Mouse (Mus musculus) heart, adult 2 months (tissue): Measurements from ENCODE around the gene Sdhaf1. TPM values are rescaled to one million over a fixed set of nuclear protein-coding genes. Genes with fewer than 3 reads are reported as not detected.

Experiments used
- DNase-seq, 2 experiments: peaks; one replicate each; pipeline ENCODE4 v3.0.0; 2021
- H3K27ac ChIP-seq: fragments of 200-600 bp; 2 replicates; pipeline ENCODE4 v1.8.1; 2022
- H3K27me3 ChIP-seq: fragments of 200-500 bp; 2 replicates; pipeline ENCODE4 v1.6.1; 2012; ENCODE audit warnings: mild to moderate bottlenecking, low read length, inconsistent platforms, mixed read lengths; ENCODE audit not compliant: control insufficient read depth, insufficient read depth
- H3K36me3 ChIP-seq: fragments of 200-500 bp; 2 replicates; pipeline ENCODE4 v1.6.1; 2012; ENCODE audit warnings: low read length, inconsistent platforms; ENCODE audit not compliant: control insufficient read depth, insufficient read depth
- H3K4me1 ChIP-seq: fragments of 200-500 bp; 2 replicates; pipeline ENCODE4 v1.6.1; 2011; ENCODE audit warnings: low read length; ENCODE audit not compliant: control insufficient read depth, insufficient read depth
- H3K4me3 ChIP-seq: fragments of 200-600 bp; 2 replicates; pipeline ENCODE4 v1.8.1; 2022
- H3K79me2 ChIP-seq: fragments of 200-500 bp; replicated peaks from 2 replicates; pipeline ENCODE4 v1.6.1; 2012; ENCODE audit warnings: mild to moderate bottlenecking, inconsistent platforms, low read length, moderate library complexity, mixed read lengths; ENCODE audit not compliant: control insufficient read depth, insufficient read depth
- H3K9ac ChIP-seq: fragments of 200-500 bp; 2 replicates; pipeline ENCODE4 v1.6.1; 2012; ENCODE audit warnings: low read depth, mild to moderate bottlenecking, control low read depth, inconsistent platforms, low read length, mixed read lengths
- CTCF ChIP-seq: fragments of 200-600 bp; IDR thresholded peaks from 2 replicates; pipeline ENCODE4 v1.8.1; 2022; ENCODE audit warnings: antibody characterized with exemption, mild to moderate bottlenecking, moderate library complexity
- EP300 ChIP-seq: fragments of 200-500 bp; IDR thresholded peaks from 2 replicates; pipeline ENCODE4 v1.6.1; 2011; ENCODE audit warnings: low read depth, low read length, control low read depth; ENCODE audit not compliant: insufficient read depth
- POLR2A ChIP-seq: fragments of 200-500 bp; IDR thresholded peaks from 2 replicates; pipeline ENCODE4 v1.6.1; 2011; ENCODE audit warnings: mild to moderate bottlenecking, low read depth, low read length, control low read depth; ENCODE audit not compliant: insufficient read depth
- WGBS: fragments of 180-500 bp; shearing (Covaris S2); methylation state at CpG from one replicate; pipeline ENCODE4 v1.1.7; 2018; 5-methylcytosine and 5-hydroxymethylcytosine counted together
- intact Hi-C: fragments of 180-260 bp; cut with DNase I; formaldehyde crosslinking; loops from one replicate; pipeline ENCODE4 v1.15.1; 2025
- polyA plus RNA-seq: library from polyadenylated mRNA; depleted of rRNA; stranded (reverse); fragments of >200 nt; gene quantifications from 2 replicates; pipeline ENCODE4 v1.2.3, GENCODE M21; 2012
- total RNA-seq, 2 experiments: library from RNA; stranded (reverse); gene quantifications; 2 replicates each; pipeline ENCODE4 v1.2.3; 2021

The Sdhaf1 gene
- total and polyA plus RNA-seq, 3 experiments: 12.5 to 17.9 (median 12.5) TPM

DNA sequence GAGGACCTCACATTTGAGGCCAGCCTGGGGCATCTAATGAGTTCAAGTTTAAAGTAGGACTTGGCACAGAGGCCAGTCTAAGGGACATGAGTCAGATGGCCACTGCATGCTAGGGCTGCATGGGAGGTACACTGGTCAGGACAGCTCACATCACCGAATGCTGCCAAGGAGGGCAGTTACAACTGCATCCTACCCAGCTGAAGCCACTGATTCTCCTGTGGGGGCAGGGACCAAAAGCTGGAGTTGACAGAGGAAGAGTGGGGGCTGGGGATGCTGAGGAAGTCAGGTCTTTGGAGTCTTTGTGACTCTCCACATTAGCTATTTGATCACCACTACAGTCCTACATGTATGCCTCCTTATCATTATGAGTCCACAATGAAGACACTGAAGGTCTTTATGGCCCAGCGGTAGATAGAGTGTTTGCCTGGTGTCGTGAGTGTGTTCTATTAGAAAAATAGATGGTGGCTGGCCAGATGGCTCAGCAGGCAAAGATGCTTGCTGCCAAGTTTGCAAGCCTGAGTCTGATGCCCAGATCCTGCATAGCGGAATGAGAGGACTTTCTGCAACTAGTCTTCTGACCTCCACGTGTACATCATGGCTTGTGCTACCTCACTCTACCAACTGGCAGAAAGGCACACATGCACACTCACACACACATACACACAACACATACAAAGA lies 15.9 kb upstream of the Sdhaf1 start:
- WGBS: 50% methylated on average over 5 of the region's 5 CpGs
- intact Hi-C loops: no loop called here
- no peak for DNase-seq
- Histone ChIP-seq H3K27ac (no peak overlapping the region), H3K9ac (no peak overlapping the region), H3K4me3 (no peak overlapping the region), H3K79me2 (no peaks in the 10 kb centered on the region), H3K36me3 (no peaks in the 10 kb centered on the region), H3K4me1 (no peaks in the 10 kb centered on the region), H3K27me3 (no peaks in the 10 kb centered on the region)
- TF ChIP-seq EP300: no peak

GRCm38 (mm10) chr7:30336384-30336783 lies 12.7 kb upstream of the Sdhaf1 start:
- WGBS: 3% methylated on average over 9 of the region's 9 CpGs
- Histone ChIP-seq H3K27ac (no peak overlapping the region), H3K36me3 (no peaks in the 10 kb centered on the region), H3K27me3 (no peaks in the 10 kb centered on the region), H3K4me3 (no peak overlapping the region), H3K9ac (no peak overlapping the region), H3K4me1 (peaks cover 2% of the 10 kb centered on the region), H3K79me2 (no peaks in the 10 kb centered on the region)
- intact Hi-C loops: no loop called here
- TF ChIP-seq POLR2A: no peak
- peak; percentile 93 for TF ChIP-seq CTCF
- peak; percentile 66 to 74 for DNase-seq

- H3K36me3 ChIP-seq: no peaks in the 10 kb centered on the region
- no peaks in the 10 kb centered on the region for H3K27me3 ChIP-seq
- H3K79me2 ChIP-seq: no peaks in the 10 kb centered on the region
- H3K9ac ChIP-seq: no peak overlapping the region
- intact Hi-C loops: no loop called here
- H3K4me3 ChIP-seq: no peak overlapping the region
- no peak for TF ChIP-seq EP300
- no peak for TF ChIP-seq POLR2A
- TF ChIP-seq CTCF: no peak
- DNase-seq: no peak
- no peak overlapping the region for H3K27ac ChIP-seq
- 79% methylated on average over 6 of the region's 6 CpGs for WGBS
- peaks cover 2% of the 10 kb centered on the region for H3K4me1 ChIP-seq
Observed at GRCm38 (mm10) chr7:30335688-30336087, 12.0 kb upstream of the Sdhaf1 start.

GRCm38 (mm10) chr7:30334563-30334962 lies 10.9 kb upstream of the Sdhaf1 start:
- Histone ChIP-seq H3K27me3 (no peaks in the 10 kb centered on the region), H3K4me3 (no peak overlapping the region), H3K9ac (no peak overlapping the region), H3K36me3 (no peaks in the 10 kb centered on the region), H3K79me2 (no peaks in the 10 kb centered on the region), H3K4me1 (peaks cover 2% of the 10 kb centered on the region), H3K27ac (no peak overlapping the region)
- 71% methylated on average over 5 of the region's 5 CpGs for WGBS
- no peak for DNase-seq
- TF ChIP-seq CTCF (no peak), POLR2A (no peak), EP300 (no peak)
- intact Hi-C loops: no loop called here

- intact Hi-C loops: no loop called here
- H3K4me3 ChIP-seq: no peak overlapping the region
- WGBS: 2% methylated on average over 4 of the region's 4 CpGs
- no peaks in the 10 kb centered on the region for H3K27me3 ChIP-seq
- H3K79me2 ChIP-seq: no peaks in the 10 kb centered on the region
- H3K36me3 ChIP-seq: no peaks in the 10 kb centered on the region
- TF ChIP-seq CTCF (no peak), POLR2A (no peak), EP300 (no peak)
- no peak overlapping the region for H3K27ac ChIP-seq
- DNase-seq: peak; percentile 68 to 72
- peaks cover 2% of the 10 kb centered on the region for H3K4me1 ChIP-seq
- H3K9ac ChIP-seq: no peak overlapping the region
Observed at GRCm38 (mm10) chr7:30333436-30333835, 9.7 kb upstream of the Sdhaf1 start.

DNA sequence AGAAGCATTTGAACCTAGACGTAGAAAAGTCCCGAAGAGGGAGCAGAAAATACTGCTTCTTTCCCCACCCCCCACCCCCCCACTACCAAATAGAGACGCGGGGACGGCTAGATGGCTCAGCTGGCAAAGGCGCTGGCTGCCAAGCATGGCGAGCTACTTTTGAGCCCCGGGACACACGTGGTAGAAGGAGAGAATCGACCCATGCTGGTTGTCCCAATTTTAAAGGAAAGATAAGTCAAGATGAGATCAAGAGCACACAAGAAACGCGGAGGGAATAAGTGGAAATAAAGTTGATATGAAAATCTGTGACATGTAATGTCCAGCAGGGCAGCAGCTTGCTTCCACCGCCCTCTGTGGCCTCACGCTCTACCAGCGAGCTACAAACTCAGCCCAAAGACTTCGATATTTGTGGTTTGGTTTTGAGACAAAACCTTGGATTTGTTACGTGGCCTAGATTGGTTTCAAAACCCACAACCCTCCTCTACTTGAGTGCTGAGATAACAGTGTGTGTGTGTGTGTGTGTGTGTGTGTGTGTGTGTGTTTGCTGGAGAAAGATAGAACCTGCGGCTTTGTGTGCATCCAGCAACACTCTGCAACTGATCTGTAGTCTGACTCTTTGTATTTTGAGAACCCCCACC lies 9.0 kb upstream of the Sdhaf1 start:
- intact Hi-C loops: no loop called here
- WGBS: 56% methylated on average over 18 of the region's 18 CpGs
- Histone ChIP-seq H3K27ac (no peak overlapping the region), H3K9ac (no peak overlapping the region), H3K36me3 (no peaks in the 10 kb centered on the region), H3K27me3 (no peaks in the 10 kb centered on the region), H3K4me3 (no peak overlapping the region), H3K4me1 (peaks cover 2% of the 10 kb centered on the region), H3K79me2 (no peaks in the 10 kb centered on the region)
- no peak for DNase-seq
- no peak for TF ChIP-seq POLR2A
- no peak for TF ChIP-seq CTCF
- TF ChIP-seq EP300: no peak
